Mouse (Mus musculus): ENCODE measurements around the gene Gldn.

- TF ChIP-seq POLR2A (IDR thresholded peaks at IDR 0.05; ENCODE audit: insufficient read length, low read depth), result no peak
- no peak for TF ChIP-seq USF1 (IDR thresholded peaks at IDR 0.05; ENCODE audit: low read depth)
- no peak for TF ChIP-seq MYOG (IDR thresholded peaks at IDR 0.05; ENCODE audit: control insufficient read depth in 1 of 3, insufficient read depth in 1 of 3, insufficient read length in 2 of 3, low read depth in 2 of 3)
- TF ChIP-seq TCF12 (IDR thresholded peaks at IDR 0.05; ENCODE audit: insufficient read depth, poor library complexity, severe bottlenecking), result no peak
- TF ChIP-seq CEBPB (IDR thresholded peaks at IDR 0.05; ENCODE audit: insufficient read depth, poor library complexity, severe bottlenecking), result no peak
- no peak for TF ChIP-seq MYOD1 (IDR thresholded peaks at IDR 0.05; ENCODE audit: control insufficient read depth in 1 of 3, insufficient read length in 2 of 3, low read depth in 2 of 3)
- TF ChIP-seq E2F4 (IDR thresholded peaks at IDR 0.05; ENCODE audit: insufficient read depth), result no peak
These were observed 15.4 kb upstream of the Gldn start for GRCm38 (mm10) chr9:54270889-54271288.
